Mouse (Mus musculus) kidney, adult 11 months (tissue): Measurements from ENCODE around the gene Ppp1r9b.
"Not testable (repeated sequence)": the region's sequence is repeated elsewhere in the genome, so short reads cannot be mapped to it uniquely, and the experiment has no call there.

Source experiments
- DNase-seq: peaks from one replicate; pipeline ENCODE4 v3.0.0; 2022

Gene Ppp1r9b

GRCm38 (mm10) chr11:95000128-95000527, 9.3 kb downstream of the Ppp1r9b start:
- DNase-seq: no peak

- peak; percentile 66 for DNase-seq
Observed at GRCm38 (mm10) chr11:95000548-95000947, 9.7 kb downstream of the Ppp1r9b start.

GRCm38 (mm10) chr11:95001058-95001457, 10.2 kb downstream of the Ppp1r9b start:
- peak; percentile 70 for DNase-seq

DNA sequence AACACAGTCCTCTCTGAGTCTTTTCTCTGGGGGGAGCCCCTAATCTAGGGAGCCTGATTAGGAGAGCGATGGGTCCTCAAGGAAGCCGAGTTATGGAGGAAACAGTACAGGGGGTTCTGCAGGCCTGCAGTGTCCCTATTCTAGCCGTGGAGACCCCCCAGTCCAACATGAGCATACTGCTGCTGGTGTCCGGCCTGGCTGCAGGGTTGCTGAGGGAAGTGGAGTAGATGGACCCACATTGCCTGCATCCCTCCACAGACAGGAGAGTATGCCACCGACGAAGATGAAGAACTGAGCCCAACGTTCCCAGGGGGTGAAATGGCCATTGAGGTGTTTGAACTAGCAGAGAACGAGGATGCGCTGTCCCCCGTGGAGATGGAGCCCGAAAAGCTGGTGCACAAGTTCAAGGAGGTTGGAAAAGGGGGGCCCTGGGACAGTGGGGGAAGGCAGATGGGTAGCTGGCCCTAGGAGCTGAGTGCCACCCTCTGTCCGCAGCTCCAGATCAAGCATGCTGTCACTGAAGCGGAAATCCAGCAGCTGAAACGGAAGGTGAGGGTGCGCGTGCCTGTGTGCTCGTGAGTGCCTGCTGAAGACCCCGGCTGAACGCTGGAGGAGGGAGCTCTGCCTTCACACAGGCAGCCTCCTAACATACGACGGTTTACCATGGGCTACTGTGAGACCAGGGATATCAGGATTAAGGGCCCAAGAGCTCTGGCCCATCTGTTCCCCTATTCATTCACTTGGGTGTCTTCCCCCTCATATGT, 10.9 kb downstream of the Ppp1r9b start:
- DNase-seq: no peak

DNA sequence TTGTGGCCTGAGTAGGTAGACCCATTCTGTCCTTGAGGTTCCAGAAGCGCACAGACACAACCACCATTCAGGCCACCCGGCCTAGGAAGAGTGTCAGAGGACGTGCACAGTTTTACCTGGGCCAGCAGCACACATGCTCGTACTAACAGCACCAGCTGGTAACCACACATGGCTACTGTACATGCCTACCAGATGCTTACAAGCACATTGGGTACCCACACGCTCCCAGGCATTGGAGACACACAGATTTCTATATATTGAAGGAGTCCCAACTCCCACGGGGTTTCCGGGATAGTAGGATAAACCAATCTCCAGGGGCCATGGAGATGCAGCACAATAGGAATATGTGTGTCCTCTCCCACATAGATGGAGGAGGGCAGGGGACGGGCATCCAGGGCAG, 11.9 kb downstream of the Ppp1r9b start:
- DNase-seq: no peak

DNA sequence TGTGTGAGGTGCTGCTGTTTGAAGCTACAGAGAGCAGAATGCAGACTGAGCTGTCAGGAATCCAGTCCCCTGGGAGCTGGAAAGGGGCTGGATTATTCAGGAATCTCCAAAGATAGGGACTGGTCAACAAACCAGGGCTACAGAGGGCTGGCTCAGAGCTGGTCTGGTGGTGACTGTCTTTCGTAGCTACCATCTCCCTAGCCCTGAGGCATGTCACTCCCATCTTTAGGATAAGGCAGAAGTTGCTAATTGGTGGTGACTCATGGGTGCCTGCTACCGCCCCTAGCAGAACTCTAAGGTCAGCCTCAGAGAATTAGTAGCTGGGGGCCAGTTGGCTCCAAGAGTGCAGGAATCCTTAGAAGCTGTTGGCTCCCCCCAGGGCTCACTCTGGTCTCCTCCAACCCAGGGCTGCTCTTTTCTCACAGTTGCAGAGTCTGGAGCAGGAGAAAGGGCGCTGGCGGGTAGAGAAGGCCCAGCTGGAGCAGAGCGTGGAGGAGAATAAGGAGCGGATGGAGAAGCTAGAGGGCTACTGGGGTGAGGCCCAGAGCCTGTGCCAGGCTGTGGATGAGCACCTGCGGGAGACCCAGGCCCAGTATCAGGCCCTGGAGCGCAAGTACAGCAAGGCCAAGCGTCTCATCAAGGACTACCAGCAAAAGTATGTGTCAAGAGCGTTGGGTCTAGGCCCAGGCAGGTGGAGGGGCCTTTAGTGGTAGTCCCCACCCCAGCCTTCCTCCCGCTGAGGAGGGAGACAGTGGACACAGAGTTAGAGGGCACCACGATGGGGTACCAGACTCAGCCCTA, 13.5 kb downstream of the Ppp1r9b start:
- no peak for DNase-seq

DNA sequence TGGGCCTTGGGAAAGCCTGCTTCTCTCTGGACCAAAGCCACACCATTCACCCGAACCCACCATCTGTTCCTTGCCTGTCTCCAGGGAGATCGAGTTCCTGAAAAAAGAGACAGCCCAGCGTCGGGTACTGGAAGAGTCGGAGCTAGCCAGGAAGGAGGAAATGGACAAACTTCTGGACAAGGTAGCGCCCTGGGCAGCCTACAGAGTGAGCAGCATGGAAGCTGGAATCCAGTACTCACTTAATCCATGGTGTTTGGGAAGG, 14.0 kb downstream of the Ppp1r9b start:
- DNase-seq: no peak

DNA sequence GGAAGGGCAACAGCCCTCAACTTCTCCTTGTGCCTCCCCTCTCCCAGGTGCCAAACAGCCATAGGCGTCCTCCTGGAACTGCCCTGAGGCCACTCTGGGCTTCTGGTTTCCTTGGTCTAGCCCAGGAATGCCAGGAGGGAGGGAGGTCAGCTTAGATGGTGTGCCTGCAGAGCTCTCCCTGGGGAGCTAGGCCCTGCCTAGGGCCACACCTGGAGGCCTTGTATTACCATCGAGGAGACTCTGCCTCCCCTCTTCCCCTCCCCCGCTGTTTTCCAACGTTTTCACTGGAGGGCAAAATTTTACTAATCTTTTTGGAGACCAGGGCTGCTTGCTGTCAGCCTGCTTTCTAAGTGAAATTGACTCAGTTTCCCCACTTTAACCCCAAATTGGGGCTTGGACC, 15.2 kb downstream of the Ppp1r9b start:
- no peak for DNase-seq

DNA sequence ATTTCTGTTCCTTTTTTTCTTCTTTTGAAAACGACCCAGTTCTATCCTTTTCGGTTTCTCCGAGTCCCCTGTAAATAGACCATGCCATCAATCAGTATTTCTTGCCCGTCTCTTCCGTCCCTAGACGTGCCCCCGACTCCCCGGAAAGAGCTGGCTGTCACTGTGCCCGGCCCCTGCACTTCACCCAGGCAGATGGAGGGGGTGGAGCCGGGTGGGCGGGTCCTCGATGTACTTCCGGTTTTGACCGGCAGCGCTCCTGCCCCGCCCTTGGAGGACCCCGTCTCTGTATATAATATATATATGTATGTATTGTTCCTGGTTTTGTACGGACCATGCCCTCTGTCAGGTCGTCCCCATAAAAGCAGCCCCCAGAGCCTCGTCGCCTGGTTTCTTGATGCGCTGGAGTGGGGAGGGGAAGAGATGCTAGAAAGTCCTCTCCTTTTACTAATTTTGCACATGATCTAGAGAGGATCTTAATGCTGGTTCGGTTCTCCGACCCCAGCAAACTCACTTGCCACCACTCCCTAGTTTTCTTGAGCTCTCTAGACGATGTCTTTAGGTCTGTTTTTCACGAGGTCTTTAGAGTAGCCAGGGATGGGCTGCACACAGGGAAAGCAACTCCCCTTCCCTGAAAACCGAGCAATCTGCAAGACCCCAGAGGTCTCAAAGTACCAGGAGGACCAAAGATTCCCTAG, 15.8 kb downstream of the Ppp1r9b start:
- peak; percentile 71 for DNase-seq

- no peak for DNase-seq
Observed at GRCm38 (mm10) chr11:95007418-95007817, 16.6 kb downstream of the Ppp1r9b start.

GRCm38 (mm10) chr11:95008661-95009628, 18.1 kb downstream of the Ppp1r9b start:
- no peak for DNase-seq

GRCm38 (mm10) chr11:95009629-95010014, 18.8 kb downstream of the Ppp1r9b start, which contains the start of gene Samd14:
Gene Samd14 (plus strand): TSS chr11:95009879.
- DNase-seq: no peak

GRCm38 (mm10) chr11:95010141-95010739, 19.4 kb downstream of the Ppp1r9b start:
- DNase-seq: no peak

GRCm38 (mm10) chr11:95010841-95011403, 20.1 kb downstream of the Ppp1r9b start:
- not testable (repeated sequence) for DNase-seq

- no peak for DNase-seq
Observed at GRCm38 (mm10) chr11:95011416-95011815, 20.6 kb downstream of the Ppp1r9b start.

DNA sequence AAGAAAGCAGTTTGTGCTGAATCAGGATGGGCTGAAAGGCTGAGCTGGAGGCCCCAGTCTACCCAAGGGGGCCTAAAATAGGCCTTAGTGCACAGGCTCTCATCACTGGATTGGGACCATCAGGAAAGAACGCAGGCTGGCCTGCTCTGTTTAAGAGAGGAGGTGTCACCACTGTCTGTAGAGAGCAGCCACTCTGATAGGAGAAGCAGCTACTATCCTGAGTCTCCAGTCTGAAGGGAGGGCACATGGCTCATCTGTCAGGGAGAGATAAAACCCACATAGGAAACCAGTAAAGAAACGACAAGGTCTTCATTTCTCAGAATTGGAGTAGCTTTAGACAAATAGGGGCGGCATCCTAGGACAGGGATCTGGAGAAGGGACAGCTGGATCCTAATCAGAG, 21.2 kb downstream of the Ppp1r9b start:
- no peak for DNase-seq

DNA sequence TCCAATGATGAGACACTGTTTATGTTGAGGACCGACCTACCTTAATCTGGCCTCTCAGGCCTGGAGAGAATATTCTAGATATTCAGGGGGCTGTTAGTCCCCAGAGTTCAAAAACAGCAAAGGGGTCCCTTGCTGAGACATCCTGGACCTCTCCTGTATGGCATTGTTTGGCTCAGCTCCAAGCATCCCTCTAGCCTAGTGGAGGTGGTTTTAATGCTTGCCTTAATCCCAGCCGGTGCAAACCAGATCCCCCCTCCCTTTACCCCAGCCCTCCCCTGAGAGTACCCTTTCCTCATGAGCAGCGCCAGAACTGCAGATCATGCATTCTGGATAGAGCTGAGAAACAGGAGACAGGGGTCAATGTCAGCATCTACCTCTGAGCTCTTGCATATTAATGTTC, 21.7 kb downstream of the Ppp1r9b start:
- no peak for DNase-seq

DNA sequence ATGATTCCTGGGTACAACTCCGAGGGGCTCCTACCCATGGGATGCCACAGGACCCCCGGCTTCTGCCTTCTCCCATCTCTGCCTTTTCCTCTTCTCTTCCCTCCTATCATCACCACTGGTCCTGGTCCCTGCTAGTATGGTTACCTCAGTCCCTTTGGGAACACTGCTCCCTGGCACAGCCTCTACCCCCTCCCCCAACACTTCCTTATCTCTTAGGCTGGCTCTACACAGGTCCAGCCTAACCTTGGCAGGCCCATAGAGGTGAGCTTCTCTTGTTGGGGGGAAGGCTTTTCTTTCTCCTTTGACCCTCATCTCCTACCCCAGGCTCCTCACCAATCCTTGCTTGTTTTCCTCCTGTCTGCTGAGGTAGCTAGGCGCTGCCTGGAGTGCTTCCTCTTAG, 24.6 kb downstream of the Ppp1r9b start:
- DNase-seq: no peak

DNA sequence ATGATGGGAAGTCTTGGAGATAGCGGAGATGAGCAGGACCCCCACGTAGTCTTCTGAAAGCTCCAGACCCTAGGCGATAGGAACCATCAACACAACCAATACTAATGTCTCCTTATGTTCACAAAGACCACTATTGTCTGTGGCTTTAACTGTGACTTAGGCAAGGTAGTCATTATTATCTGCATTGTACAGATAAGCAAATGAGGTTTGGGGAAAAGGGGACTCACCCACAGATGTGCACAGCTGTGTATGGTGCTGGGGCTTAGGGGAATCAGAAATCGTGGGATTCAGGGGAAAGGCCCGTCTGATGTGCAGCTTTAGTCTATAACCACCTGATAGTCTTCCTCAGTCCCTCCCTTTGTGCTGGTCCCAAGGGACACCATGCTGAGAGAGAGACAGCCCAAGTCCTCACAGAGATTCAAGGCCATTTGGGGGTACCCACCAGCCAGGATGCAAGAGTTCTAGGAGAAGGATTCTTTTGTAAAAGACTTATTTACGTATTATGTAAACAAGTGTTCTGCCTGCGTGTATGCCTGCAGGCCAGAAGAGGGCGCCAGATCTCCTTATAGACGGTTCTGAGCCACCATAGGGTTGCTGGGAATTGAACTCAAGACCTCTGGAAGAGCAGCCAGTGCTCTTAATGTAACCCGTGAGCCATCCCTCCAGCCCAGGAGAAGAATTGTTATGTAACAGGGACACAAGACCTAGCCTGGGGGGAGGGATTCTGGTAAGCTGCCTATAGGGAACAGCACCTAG, 31.6 kb downstream of the Ppp1r9b start:
- DNase-seq: no peak

DNA sequence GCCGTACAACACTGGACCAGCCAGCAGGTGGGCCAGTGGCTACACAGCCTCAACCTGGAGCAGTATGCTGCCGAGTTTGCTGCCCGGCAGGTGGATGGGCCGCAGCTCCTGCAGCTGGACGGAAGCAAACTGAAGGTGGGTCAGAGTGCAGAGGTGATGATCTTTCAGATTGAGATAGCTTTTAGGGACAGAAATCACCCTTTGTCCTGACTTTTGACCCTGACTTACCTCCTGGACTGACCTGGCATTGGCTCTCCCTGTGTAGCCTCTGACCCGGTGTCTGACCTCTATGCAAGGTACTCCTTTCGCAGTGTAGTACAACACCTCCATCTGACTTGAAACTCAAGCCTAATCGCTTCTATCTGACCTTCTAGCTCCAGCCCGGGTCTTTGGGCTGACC, 32.6 kb downstream of the Ppp1r9b start:
- no peak for DNase-seq
